Mouse (Mus musculus) heart, embryonic 12.5 days (tissue): Measurements from ENCODE around the gene Mogat2. TPM values are rescaled to one million over a fixed set of nuclear protein-coding genes. Genes with fewer than 3 reads are reported as not detected.
A peak's percentile ranks its signal among the peaks of the same experiment; 100 is the strongest.

ENCODE experiments used
- ATAC-seq: fragments of 200-750 bp; cut with Nextera tagmentation; 2 replicates; pipeline ENCODE4 v1.8.0; 2017; ENCODE audit warnings: moderate TSS enrichment, moderate library complexity; ENCODE audit not compliant: insufficient number of reproducible peaks, low FRiP score
- H3K27ac ChIP-seq: fragments of 300-500 bp; sonication (generic); 2 replicates; pipeline ENCODE4 v1.5.1; 2016; ENCODE audit warnings: mild to moderate bottlenecking, moderate library complexity; ENCODE audit not compliant: poor library complexity, severe bottlenecking
- H3K27me3 ChIP-seq: fragments of 300-500 bp; sonication (generic); replicated peaks from 2 replicates; pipeline ENCODE4 v1.6.1; 2016; ENCODE audit warnings: mild to moderate bottlenecking, moderate library complexity
- H3K36me3 ChIP-seq: fragments of 300-500 bp; sonication (generic); 2 replicates; pipeline ENCODE4 v1.6.1; 2016; ENCODE audit warnings: mild to moderate bottlenecking, moderate library complexity
- H3K4me1 ChIP-seq: fragments of 300-500 bp; sonication (generic); replicated peaks from 2 replicates; pipeline ENCODE4 v1.6.1; 2016; ENCODE audit warnings: mild to moderate bottlenecking
- H3K4me2 ChIP-seq: fragments of 300-500 bp; sonication (generic); 2 replicates; pipeline ENCODE4 v1.6.1; 2016; ENCODE audit warnings: mild to moderate bottlenecking, moderate library complexity
- H3K4me3 ChIP-seq: fragments of 300-500 bp; sonication (generic); 2 replicates; pipeline ENCODE4 v1.5.1; 2016; ENCODE audit warnings: mild to moderate bottlenecking
- H3K9ac ChIP-seq: fragments of 300-500 bp; sonication (generic); 2 replicates; pipeline ENCODE4 v1.6.1; 2016; ENCODE audit warnings: mild to moderate bottlenecking, moderate library complexity
- H3K9me3 ChIP-seq: fragments of 300-500 bp; sonication (generic); replicated peaks from 2 replicates; pipeline ENCODE4 v1.6.1; 2016; ENCODE audit warnings: mild to moderate bottlenecking, moderate library complexity
- WGBS: fragments of 180-500 bp; shearing (Covaris S2); methylation state at CpG from one replicate; pipeline ENCODE4 v1.1.7; 2016; 5-methylcytosine and 5-hydroxymethylcytosine counted together
- polyA plus RNA-seq: library from polyadenylated mRNA; unstranded; fragments of >200 nt; fragmentation: Nextera tagmentation; extraction: Ambion mirVana; gene quantifications from 2 replicates; pipeline ENCODE4 v1.2.1, GENCODE M21; 2016

The Mogat2 gene
- polyA plus RNA-seq, 1 experiment from 2014 or later: 3.1 TPM

- no peak overlapping the region for H3K4me2 ChIP-seq
- no peak overlapping the region for H3K4me3 ChIP-seq
- H3K9ac ChIP-seq: no peak overlapping the region
- WGBS: 59% methylated on average over 2 of the region's 2 CpGs
- no peaks in the 10 kb centered on the region for H3K9me3 ChIP-seq
- no peaks in the 10 kb centered on the region for H3K36me3 ChIP-seq
- 0 out of 2 replicates have a peak, but pooled peaks cover 6% of the 10 kb centered on the region for H3K27me3 ChIP-seq
- H3K27ac ChIP-seq: no peak overlapping the region
- no peak for ATAC-seq
- H3K4me1 ChIP-seq: no peaks in the 10 kb centered on the region
Observed at GRCm38 (mm10) chr7:99194511-99194910, 43.9 kb downstream of the Mogat2 start.

GRCm38 (mm10) chr7:99193926-99194325 is 44.5 kb downstream of the Mogat2 start:
- no peak overlapping the region for H3K4me2 ChIP-seq
- 77% methylated on average over 4 of the region's 4 CpGs for WGBS
- H3K4me1 ChIP-seq: no peaks in the 10 kb centered on the region
- H3K9ac ChIP-seq: no peak overlapping the region
- H3K27me3 ChIP-seq: 0 out of 2 replicates have a peak, but pooled peaks cover 6% of the 10 kb centered on the region
- ATAC-seq: no peak
- no peak overlapping the region for H3K27ac ChIP-seq
- no peak overlapping the region for H3K4me3 ChIP-seq
- no peaks in the 10 kb centered on the region for H3K36me3 ChIP-seq
- H3K9me3 ChIP-seq: no peaks in the 10 kb centered on the region

GRCm38 (mm10) chr7:99191411-99191810 is 47.0 kb downstream of the Mogat2 start:
- H3K4me2 ChIP-seq: no peak overlapping the region
- ATAC-seq: no peak

GRCm38 (mm10) chr7:99189885-99190284 is 48.5 kb downstream of the Mogat2 start:
- no peak overlapping the region for H3K4me2 ChIP-seq
- H3K9me3 ChIP-seq: no peaks in the 10 kb centered on the region
- no peak overlapping the region for H3K27ac ChIP-seq
- H3K9ac ChIP-seq: no peak overlapping the region
- no peaks in the 10 kb centered on the region for H3K4me1 ChIP-seq
- H3K4me3 ChIP-seq: no peak overlapping the region
- H3K36me3 ChIP-seq: no peaks in the 10 kb centered on the region
- ATAC-seq: no peak
- whole genome bisulfite sequencing: 59% methylated on average over 5 of the region's 5 CpGs
- H3K27me3 ChIP-seq: 0 out of 2 replicates have a peak, but pooled peaks cover 20% of the 10 kb centered on the region

More at GRCm38 (mm10) chr7:99191411-99191810, 47.0 kb downstream of the Mogat2 start:
- Histone ChIP-seq H3K9me3 (no peaks in the 10 kb centered on the region), H3K27ac (no peak overlapping the region), H3K27me3 (0 out of 2 replicates have a peak, but pooled peaks cover 16% of the 10 kb centered on the region), H3K36me3 (no peaks in the 10 kb centered on the region), H3K9ac (no peak overlapping the region), H3K4me1 (no peaks in the 10 kb centered on the region), H3K4me3 (no peak overlapping the region)

GRCm38 (mm10) chr7:99188630-99189029 is 49.8 kb downstream of the Mogat2 start:
- 74% methylated on average over 6 of the region's 6 CpGs for WGBS
- no peaks in the 10 kb centered on the region for H3K4me1 ChIP-seq
- no peak for ATAC-seq

GRCm38 (mm10) chr7:99187451-99187850 is 51.0 kb downstream of the Mogat2 start:
- ATAC-seq: no peak
- Histone ChIP-seq H3K9me3 (no peaks in the 10 kb centered on the region), H3K27me3 (peaks cover 31% of the 10 kb centered on the region; the same call in 1 of the 2 replicates), H3K4me1 (no peaks in the 10 kb centered on the region), H3K9ac (no peak overlapping the region), H3K4me2 (no peak overlapping the region), H3K36me3 (no peaks in the 10 kb centered on the region), H3K4me3 (no peak overlapping the region), H3K27ac (no peak overlapping the region)
- 77% methylated on average over 5 of the region's 5 CpGs for WGBS

More at GRCm38 (mm10) chr7:99188630-99189029, 49.8 kb downstream of the Mogat2 start:
- Histone ChIP-seq H3K27me3 (0 out of 2 replicates have a peak, but pooled peaks cover 28% of the 10 kb centered on the region), H3K9ac (no peak overlapping the region), H3K27ac (no peak overlapping the region), H3K4me3 (no peak overlapping the region), H3K4me2 (no peak overlapping the region), H3K9me3 (no peaks in the 10 kb centered on the region), H3K36me3 (no peaks in the 10 kb centered on the region)

- no peak overlapping the region for H3K9ac ChIP-seq
- no peak overlapping the region for H3K27ac ChIP-seq
- no peak overlapping the region for H3K4me3 ChIP-seq
- H3K36me3 ChIP-seq: no peaks in the 10 kb centered on the region
- H3K9me3 ChIP-seq: no peaks in the 10 kb centered on the region
- no peak for ATAC-seq
- peaks cover 5% of the 10 kb centered on the region; the same call in 1 of the 2 replicates for H3K4me1 ChIP-seq
- no peak overlapping the region for H3K4me2 ChIP-seq
- WGBS: 82% methylated on average over 3 of the region's 3 CpGs
- peaks cover 39% of the 10 kb centered on the region for H3K27me3 ChIP-seq
Observed at GRCm38 (mm10) chr7:99185405-99185804, 53.0 kb downstream of the Mogat2 start.

GRCm38 (mm10) chr7:99183751-99184150 is 54.7 kb downstream of the Mogat2 start:
- Histone ChIP-seq H3K9me3 (no peaks in the 10 kb centered on the region), H3K36me3 (no peaks in the 10 kb centered on the region), H3K4me2 (peak overlapping the region; percentile 94; the same call in 1 of the 2 replicates), H3K4me3 (no peak overlapping the region), H3K27me3 (peaks cover 42% of the 10 kb centered on the region), H3K4me1 (peaks cover 5% of the 10 kb centered on the region; the same call in 1 of the 2 replicates), H3K27ac (no peak overlapping the region), H3K9ac (no peak overlapping the region)
- 71% methylated on average over 6 of the region's 6 CpGs for WGBS
- no peak for ATAC-seq

GRCm38 (mm10) chr7:99182432-99183172 is 55.8 kb downstream of the Mogat2 start, which contains the start of gene Dgat2:
TSS of gene Dgat2 (minus strand) at chr7:99182719.
- WGBS: under 1% methylated on average over 63 of the region's 63 CpGs
- Histone ChIP-seq H3K4me2 (peak within 1 kb of the TSS; percentile 94), H3K4me1 (peaks cover 5% of the 10 kb centered on the region; the same call in 1 of the 2 replicates), H3K27ac (peak within 1 kb of the TSS; percentile 7; the same call in 1 of the 2 replicates), H3K9me3 (no peaks in the 10 kb centered on the region), H3K4me3 (peak within 1 kb of the TSS; percentile 62), H3K27me3 (peaks cover 36% of the 10 kb centered on the region), H3K9ac (peak within 1 kb of the TSS; percentile 79), H3K36me3 (no peaks in the 10 kb centered on the region)
- peak; percentile 94 for ATAC-seq

- H3K36me3 ChIP-seq: no peaks in the 10 kb centered on the region
- H3K4me2 ChIP-seq: peak overlapping the region; percentile 94
- H3K4me3 ChIP-seq: peak overlapping the region; percentile 62
- H3K27me3 ChIP-seq: peaks cover 37% of the 10 kb centered on the region
- peak; percentile 5; the same call in 1 of the 2 replicates for ATAC-seq
- H3K27ac ChIP-seq: no peak overlapping the region
- 24% methylated on average over 14 of the region's 14 CpGs for WGBS
- no peaks in the 10 kb centered on the region for H3K9me3 ChIP-seq
- H3K4me1 ChIP-seq: peaks cover 5% of the 10 kb centered on the region; the same call in 1 of the 2 replicates
- H3K9ac ChIP-seq: peak overlapping the region; percentile 79
Observed at GRCm38 (mm10) chr7:99181619-99182431, 56.6 kb downstream of the Mogat2 start.

- Histone ChIP-seq H3K27me3 (peaks cover 33% of the 10 kb centered on the region), H3K36me3 (no peaks in the 10 kb centered on the region), H3K4me2 (no peak overlapping the region), H3K4me3 (no peak overlapping the region), H3K9ac (no peak overlapping the region), H3K27ac (no peak overlapping the region), H3K9me3 (no peaks in the 10 kb centered on the region), H3K4me1 (peaks cover 5% of the 10 kb centered on the region; the same call in 1 of the 2 replicates)
- WGBS: 72% methylated on average over 1 of the region's 1 CpGs
- ATAC-seq: no peak
Observed at GRCm38 (mm10) chr7:99180162-99180561, 58.3 kb downstream of the Mogat2 start.
